Mouse (Mus musculus) stomach, embryonic 15.5 days (tissue): Measurements from ENCODE around the gene Evi5. TPM values are rescaled to one million over a fixed set of nuclear protein-coding genes. Genes with fewer than 3 reads are reported as not detected.

Experiments
- polyA plus RNA-seq: library from polyadenylated mRNA; unstranded; fragments of >200 nt; fragmentation: Nextera tagmentation; extraction: Ambion mirVana; gene quantifications from 2 replicates; pipeline ENCODE4 v1.2.1, GENCODE M21; 2015

The Evi5 gene
- polyA plus RNA-seq, 1 experiment from 2014 or later: 73.0 TPM

Other genes starting within 250 kb of the Evi5 start
- 1.6 and 2.5 TPM in 2 replicates for gene Gfi1, start 149.1 kb downstream of the Evi5 start, polyA plus RNA-seq
- gene Ube2d2b, start 45.0 kb downstream of the Evi5 start, polyA plus RNA-seq: 0.21 and 0.22 TPM in 2 replicates
- gene Rpl5, start 25.4 kb upstream of the Evi5 start, polyA plus RNA-seq: 73.7 and 75.9 TPM in 2 replicates
- 24.1 and 28.7 TPM in 2 replicates for gene Fam69a, start 112.0 kb upstream of the Evi5 start, polyA plus RNA-seq
- 77.7 and 78.7 TPM in 2 replicates for gene Mtf2, start 190.6 kb upstream of the Evi5 start, polyA plus RNA-seq